ENCODE assay signal across 20 mouse cellular contexts in the genomic region with DNA sequence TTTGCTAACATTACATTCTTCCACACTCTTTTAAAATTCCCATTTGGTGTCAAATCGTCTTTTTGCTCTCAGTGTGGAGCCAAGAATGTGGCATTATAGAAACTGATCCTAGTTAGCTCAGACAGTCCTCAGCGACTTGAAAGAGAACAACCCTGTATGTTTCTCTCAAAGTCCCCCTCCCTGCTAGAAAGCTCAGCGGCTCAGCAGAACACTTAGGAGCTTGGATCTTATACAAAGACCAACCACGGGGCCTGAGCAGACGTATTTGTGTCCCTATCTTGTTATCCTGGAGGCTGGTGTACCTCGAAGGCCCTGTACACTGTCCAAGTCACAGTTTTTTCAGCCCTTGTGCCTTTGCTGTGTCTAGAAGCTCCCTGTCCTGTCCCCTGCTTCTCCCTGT. TPM values are rescaled to one million over a fixed set of nuclear protein-coding genes. Genes with fewer than 3 reads are reported as not detected.
DNase-seq lines count a peak whose midpoint lies in the region; ATAC-seq lines count a peak whose summit lies in the region.
"Had no signal": no experiment of that assay in that cellular context is flagged by ENCODE, and none has a peak within 500 bp of the region (broad histone marks: within the 10 kb centered on the region; RNA-seq: fewer than 3 reads in every experiment).

No protein-coding gene starts in this region.

- H3K4me3 ChIP-seq in heart, embryonic 13.5 days = no peak overlapping the region
- no peak overlapping the region for H3K4me3 ChIP-seq in heart, embryonic 12.5 days
- H3K4me3 ChIP-seq in lung, embryonic 15.5 days = no peak overlapping the region
- H3K4me3 ChIP-seq in embryonic facial prominence, embryonic 13.5 days = no peak overlapping the region
- H3K4me3 ChIP-seq in limb, embryonic 15.5 days = no peak overlapping the region
- H3K4me3 ChIP-seq in hindbrain, embryonic 11.5 days (ENCODE audit: low read depth, low read length) = no peak overlapping the region
- H3K4me3 ChIP-seq: forebrain, embryonic 15.5 days; hindbrain, embryonic 15.5 days; intestine, embryonic 15.5 days; left cerebral cortex, adult 2 months had no signal

- peak overlapping the region; percentile 53 for H3K27ac ChIP-seq in heart, embryonic 13.5 days (replicated peaks)
- no peak overlapping the region for H3K27ac ChIP-seq in heart, embryonic 12.5 days (ENCODE audit: poor library complexity, severe bottlenecking)
- peak overlapping the region; percentile 74 for H3K27ac ChIP-seq in lung, embryonic 15.5 days
- H3K27ac ChIP-seq in embryonic facial prominence, embryonic 13.5 days = peak overlapping the region; percentile 63
- peak overlapping the region; percentile 75 for H3K27ac ChIP-seq in limb, embryonic 15.5 days
- no peak overlapping the region for H3K27ac ChIP-seq in hindbrain, embryonic 11.5 days (ENCODE audit: low read depth, low read length)
- H3K27ac ChIP-seq: forebrain, embryonic 15.5 days; hindbrain, embryonic 15.5 days; intestine, embryonic 15.5 days; left cerebral cortex, adult 2 months had no signal

- H3K9me3 ChIP-seq in heart, embryonic 13.5 days = no peaks in the 10 kb centered on the region
- H3K9me3 ChIP-seq in heart, embryonic 12.5 days (replicated peaks) = no peaks in the 10 kb centered on the region
- H3K9me3 ChIP-seq in lung, embryonic 15.5 days = no peaks in the 10 kb centered on the region
- no peaks in the 10 kb centered on the region for H3K9me3 ChIP-seq in embryonic facial prominence, embryonic 13.5 days
- H3K9me3 ChIP-seq in limb, embryonic 15.5 days = no peaks in the 10 kb centered on the region
- no peaks in the 10 kb centered on the region for H3K9me3 ChIP-seq in hindbrain, embryonic 11.5 days (ENCODE audit: control insufficient read depth, low read length)
- H3K9me3 ChIP-seq: forebrain, embryonic 15.5 days; hindbrain, embryonic 15.5 days; intestine, embryonic 15.5 days had no signal

- no peaks in the 10 kb centered on the region for H3K36me3 ChIP-seq in heart, embryonic 13.5 days
- H3K36me3 ChIP-seq in heart, embryonic 12.5 days = no peaks in the 10 kb centered on the region
- H3K36me3 ChIP-seq in lung, embryonic 15.5 days = no peaks in the 10 kb centered on the region
- H3K36me3 ChIP-seq in embryonic facial prominence, embryonic 13.5 days = no peaks in the 10 kb centered on the region
- no peaks in the 10 kb centered on the region for H3K36me3 ChIP-seq in limb, embryonic 15.5 days
- no peaks in the 10 kb centered on the region for H3K36me3 ChIP-seq in hindbrain, embryonic 11.5 days (ENCODE audit: control insufficient read depth, insufficient read depth, low read length)
- H3K36me3 ChIP-seq: forebrain, embryonic 15.5 days; hindbrain, embryonic 15.5 days; intestine, embryonic 15.5 days had no signal

- 36% methylated on average over 6 of the region's 6 CpGs for WGBS in heart, embryonic 13.5 days
- WGBS in heart, embryonic 12.5 days = 34% methylated on average over 6 of the region's 6 CpGs
- 36% methylated on average over 6 of the region's 6 CpGs for WGBS in lung, embryonic 15.5 days
- 34% methylated on average over 6 of the region's 6 CpGs for WGBS in embryonic facial prominence, embryonic 13.5 days
- WGBS in limb, embryonic 15.5 days = 32% methylated on average over 6 of the region's 6 CpGs
- 61% methylated on average over 6 of the region's 6 CpGs for WGBS in hindbrain, embryonic 11.5 days

- DNase-seq in lung, postnatal 14 days = no peak
- no peak for DNase-seq in hindbrain, embryonic 11.5 days (ENCODE audit: low spot score)
- DNase-seq in kidney, adult 18-20 months = no peak
- DNase-seq: adrenal gland, postnatal 25 days; B cell, adult 2 months; cerebellum, adult 18-20 months; cerebellum, postnatal 36 days; layer of hippocampus, adult 9-11 months; left cerebral cortex, postnatal 4 days; thymus, postnatal 25 days had no signal

- H3K27me3 ChIP-seq in heart, embryonic 13.5 days (replicated peaks) = no peaks in the 10 kb centered on the region
- no peaks in the 10 kb centered on the region for H3K27me3 ChIP-seq in heart, embryonic 12.5 days (replicated peaks)
- H3K27me3 ChIP-seq in lung, embryonic 15.5 days = no peaks in the 10 kb centered on the region
- H3K27me3 ChIP-seq in embryonic facial prominence, embryonic 13.5 days = no peaks in the 10 kb centered on the region
- no peaks in the 10 kb centered on the region for H3K27me3 ChIP-seq in limb, embryonic 15.5 days
- H3K27me3 ChIP-seq in hindbrain, embryonic 11.5 days (ENCODE audit: control insufficient read depth, insufficient read depth, low read length) = no peaks in the 10 kb centered on the region
- H3K27me3 ChIP-seq: forebrain, embryonic 15.5 days; hindbrain, embryonic 15.5 days; intestine, embryonic 15.5 days had no signal

- H3K4me1 ChIP-seq in heart, embryonic 13.5 days = peaks cover 50% of the 10 kb centered on the region
- peaks cover 44% of the 10 kb centered on the region for H3K4me1 ChIP-seq in heart, embryonic 12.5 days (replicated peaks)
- peaks cover 46% of the 10 kb centered on the region for H3K4me1 ChIP-seq in lung, embryonic 15.5 days
- peaks cover 20% of the 10 kb centered on the region for H3K4me1 ChIP-seq in embryonic facial prominence, embryonic 13.5 days
- peaks cover 21% of the 10 kb centered on the region for H3K4me1 ChIP-seq in limb, embryonic 15.5 days
- H3K4me1 ChIP-seq in hindbrain, embryonic 11.5 days (replicated peaks; ENCODE audit: control insufficient read depth, insufficient read depth, low read length) = no peaks in the 10 kb centered on the region
- H3K4me1 ChIP-seq: forebrain, embryonic 15.5 days; hindbrain, embryonic 15.5 days had no signal

- no peak overlapping the region for H3K4me2 ChIP-seq in heart, embryonic 13.5 days
- H3K4me2 ChIP-seq in heart, embryonic 12.5 days = no peak overlapping the region
- no peak overlapping the region for H3K4me2 ChIP-seq in lung, embryonic 15.5 days
- no peak overlapping the region for H3K4me2 ChIP-seq in embryonic facial prominence, embryonic 13.5 days
- peak overlapping the region; percentile 14; the same call in 1 of the 2 replicates for H3K4me2 ChIP-seq in limb, embryonic 15.5 days
- no peak overlapping the region for H3K4me2 ChIP-seq in hindbrain, embryonic 11.5 days (replicated peaks; ENCODE audit: low read depth, low read length)
- H3K4me2 ChIP-seq: forebrain, embryonic 15.5 days; hindbrain, embryonic 15.5 days; intestine, embryonic 15.5 days had no signal

- no peak overlapping the region for H3K9ac ChIP-seq in heart, embryonic 13.5 days
- no peak overlapping the region for H3K9ac ChIP-seq in heart, embryonic 12.5 days
- H3K9ac ChIP-seq in lung, embryonic 15.5 days = no peak overlapping the region
- no peak overlapping the region for H3K9ac ChIP-seq in embryonic facial prominence, embryonic 13.5 days
- H3K9ac ChIP-seq in limb, embryonic 15.5 days = no peak overlapping the region
- H3K9ac ChIP-seq in hindbrain, embryonic 11.5 days (ENCODE audit: low read depth, low read length) = no peak overlapping the region
- H3K9ac ChIP-seq: forebrain, embryonic 15.5 days; hindbrain, embryonic 15.5 days; intestine, embryonic 15.5 days had no signal

- no peak for ATAC-seq in heart, embryonic 13.5 days (ENCODE audit: extremely low read depth, insufficient number of reproducible peaks, low FRiP score, low TSS enrichment)
- ATAC-seq in heart, embryonic 12.5 days (ENCODE audit: insufficient number of reproducible peaks, low FRiP score) = no peak
- peak; percentile 40; the same call in 1 of the 2 replicates for ATAC-seq in lung, embryonic 15.5 days (ENCODE audit: borderline replicate concordance, extremely low read depth, low FRiP score, low TSS enrichment)
- ATAC-seq in embryonic facial prominence, embryonic 13.5 days (ENCODE audit: insufficient number of reproducible peaks, insufficient read depth, low FRiP score, low TSS enrichment, low read depth) = no peak
- ATAC-seq in limb, embryonic 15.5 days (ENCODE audit: insufficient number of reproducible peaks, low FRiP score, low TSS enrichment, low read depth) = no peak
- ATAC-seq in hindbrain, embryonic 11.5 days (ENCODE audit: low FRiP score) = no peak
- ATAC-seq: forebrain, embryonic 15.5 days; intestine, embryonic 15.5 days had no signal

RNA-seq across cellular contexts. Expression of a gene that starts 1.4 kb away (rescaled TPM):
- 5.4 and 5.6 TPM in 2 replicates for polyA plus RNA-seq in heart, embryonic 13.5 days (2015; fragmentation: Nextera tagmentation; extraction: Ambion mirVana)
- 4.5 and 5.7 TPM in 2 replicates for polyA plus RNA-seq in heart, embryonic 12.5 days (2016; fragmentation: Nextera tagmentation; extraction: Ambion mirVana)
- polyA plus RNA-seq in lung, embryonic 15.5 days (2015; fragmentation: Nextera tagmentation; extraction: Ambion mirVana) = 2.1 and 2.7 TPM in 2 replicates
- polyA plus RNA-seq in embryonic facial prominence, embryonic 13.5 days (2015; fragmentation: Nextera tagmentation; extraction: Ambion mirVana) = 0.67 and 0.80 TPM in 2 replicates
- polyA plus RNA-seq in limb, embryonic 15.5 days (2015; fragmentation: Nextera tagmentation; extraction: Ambion mirVana) = 0.79 and 1.2 TPM in 2 replicates
- 0.28 and 0.95 TPM in 2 replicates for polyA plus RNA-seq in hindbrain, embryonic 11.5 days (2014; fragmentation: Nextera tagmentation; extraction: Ambion mirVana)

RNA-seq across cellular contexts. Expression of a gene that starts 36.7 kb away (rescaled TPM):
- polyA plus RNA-seq in heart, embryonic 13.5 days (2015; fragmentation: Nextera tagmentation; extraction: Ambion mirVana) = 1.1 and 2.1 TPM in 2 replicates
- 0.30 and 1.4 TPM in 2 replicates for polyA plus RNA-seq in heart, embryonic 12.5 days (2016; fragmentation: Nextera tagmentation; extraction: Ambion mirVana)
- polyA plus RNA-seq in lung, embryonic 15.5 days (2015; fragmentation: Nextera tagmentation; extraction: Ambion mirVana) = 0.14 and 0.60 TPM in 2 replicates
- polyA plus RNA-seq in embryonic facial prominence, embryonic 13.5 days (2015; fragmentation: Nextera tagmentation; extraction: Ambion mirVana) = 0.65 TPM in 1 of 2 replicates, not detected in the other
- polyA plus RNA-seq in limb, embryonic 15.5 days (2015; fragmentation: Nextera tagmentation; extraction: Ambion mirVana) = 0.27 TPM in 1 of 2 replicates, not detected in the other
- polyA plus RNA-seq in hindbrain, embryonic 11.5 days (2014; fragmentation: Nextera tagmentation; extraction: Ambion mirVana) = 0.18 and 0.22 TPM in 2 replicates
- polyA plus RNA-seq: forebrain, embryonic 15.5 days; hindbrain, embryonic 15.5 days; midbrain, postnatal 0 days had no signal

RNA-seq across cellular contexts. Expression of a gene that starts 44.7 kb away (rescaled TPM):
- polyA plus RNA-seq in heart, embryonic 13.5 days (2015; fragmentation: Nextera tagmentation; extraction: Ambion mirVana) = 3.7 TPM in 1 of 2 replicates, not detected in the other
- polyA plus RNA-seq in heart, embryonic 12.5 days (2016; fragmentation: Nextera tagmentation; extraction: Ambion mirVana) = 5.1 and 7.2 TPM in 2 replicates
- 1.8 and 5.7 TPM in 2 replicates for polyA plus RNA-seq in lung, embryonic 15.5 days (2015; fragmentation: Nextera tagmentation; extraction: Ambion mirVana)
- polyA plus RNA-seq in embryonic facial prominence, embryonic 13.5 days (2015; fragmentation: Nextera tagmentation; extraction: Ambion mirVana) = 2.8 and 15.0 TPM in 2 replicates
- 2.0 and 7.8 TPM in 2 replicates for polyA plus RNA-seq in limb, embryonic 15.5 days (2015; fragmentation: Nextera tagmentation; extraction: Ambion mirVana)
- 3.9 and 4.6 TPM in 2 replicates for polyA plus RNA-seq in hindbrain, embryonic 11.5 days (2014; fragmentation: Nextera tagmentation; extraction: Ambion mirVana)
- polyA plus RNA-seq: forebrain, embryonic 15.5 days had no signal

Comparison
In these comparisons a context has a peak if more than half of its experiments do, and no peak if none do; other contexts are left out.
1. H3K27ac ChIP-seq: peak in heart, embryonic 13.5 days (single experiment), lung, embryonic 15.5 days (single experiment), embryonic facial prominence, embryonic 13.5 days (single experiment) and limb, embryonic 15.5 days (single experiment); none in heart, embryonic 12.5 days (single experiment) and hindbrain, embryonic 11.5 days (single experiment).